Mouse (Mus musculus): ENCODE data around the gene Zfp488. TPM values are rescaled to one million over a fixed set of nuclear protein-coding genes. Genes with fewer than 3 reads are reported as not detected.

Gene Zfp488
- 0.43 and 0.56 TPM in 2 replicates for polyA plus RNA-seq (2014; fragmentation: Nextera tagmentation; extraction: Ambion mirVana)

- Histone ChIP-seq H3K4me2 (ENCODE audit: low read depth, low read length) (peak within 1 kb of the TSS; percentile 76), H3K4me3 (ENCODE audit: low read depth, low read length) (peak within 1 kb of the TSS; percentile 33), H3K27ac (replicated peaks; ENCODE audit: low read depth, low read length) (no peak within 1 kb of the TSS), H3K36me3 (replicated peaks; ENCODE audit: control insufficient read depth, insufficient read depth, low read depth, low read length) (no peaks in the 10 kb centered on the region; the same call in 1 of the 2 replicates), H3K27me3 (ENCODE audit: control insufficient read depth, insufficient read depth, low read length) (no peaks in the 10 kb centered on the region), H3K9me3 (replicated peaks; ENCODE audit: control insufficient read depth, low read length) (no peaks in the 10 kb centered on the region), H3K4me1 (ENCODE audit: control insufficient read depth, insufficient read depth, low read length) (no peaks in the 10 kb centered on the region), H3K9ac (replicated peaks; ENCODE audit: low read length) (peak within 1 kb of the TSS; percentile 53)
- ATAC-seq (replicated peaks; ENCODE audit: insufficient number of reproducible peaks, low FRiP score, low TSS enrichment, low read depth): peak; percentile 85
- 3% methylated on average over 25 of the region's 25 CpGs for WGBS
- DNase-seq (ENCODE audit: low spot score): peak; percentile 70
Observed at GRCm38 (mm10) chr14:33978604-33979059, at the start of gene Zfp488. Gene Zfp488 (minus strand): TSS chr14:33978764.

DNA sequence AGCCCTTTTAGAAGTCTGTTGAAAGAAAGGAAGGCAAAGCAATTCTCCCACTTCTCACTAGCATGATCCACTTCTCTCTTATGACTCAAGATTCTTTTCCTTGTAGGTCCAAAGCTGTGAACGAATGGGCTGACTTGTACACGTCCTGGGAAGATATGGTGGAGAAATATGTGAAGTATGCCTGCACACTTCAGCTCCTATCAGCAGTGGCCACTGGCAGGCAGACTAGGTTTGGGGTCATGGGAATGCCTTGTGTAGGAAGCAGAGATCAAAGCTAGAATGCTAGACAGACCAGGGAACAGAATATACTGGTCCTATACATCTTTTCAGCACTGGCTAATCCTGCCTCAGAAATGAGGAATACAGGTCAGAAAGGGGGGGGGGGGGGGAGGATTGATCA, 48.1 kb upstream of the Zfp488 start:
- no peak overlapping the region for H3K4me3 ChIP-seq (ENCODE audit: low read depth, low read length)
- no peaks in the 10 kb centered on the region for H3K4me1 ChIP-seq (ENCODE audit: control insufficient read depth, insufficient read depth, low read length)
- H3K4me2 ChIP-seq (ENCODE audit: low read depth, low read length): no peak overlapping the region
- DNase-seq (ENCODE audit: low spot score): no peak
- H3K9me3 ChIP-seq (replicated peaks; ENCODE audit: control insufficient read depth, low read length): no peaks in the 10 kb centered on the region
- no peak overlapping the region for H3K9ac ChIP-seq (replicated peaks; ENCODE audit: low read length)
- H3K27me3 ChIP-seq (ENCODE audit: control insufficient read depth, insufficient read depth, low read length): no peaks in the 10 kb centered on the region
- no peaks in the 10 kb centered on the region for H3K36me3 ChIP-seq (replicated peaks; ENCODE audit: control insufficient read depth, insufficient read depth, low read depth, low read length)
- H3K27ac ChIP-seq (replicated peaks; ENCODE audit: low read depth, low read length): no peak overlapping the region
- no peak for ATAC-seq (replicated peaks; ENCODE audit: insufficient number of reproducible peaks, low FRiP score, low TSS enrichment, low read depth)
- 72% methylated on average over 2 of the region's 2 CpGs for WGBS

DNA sequence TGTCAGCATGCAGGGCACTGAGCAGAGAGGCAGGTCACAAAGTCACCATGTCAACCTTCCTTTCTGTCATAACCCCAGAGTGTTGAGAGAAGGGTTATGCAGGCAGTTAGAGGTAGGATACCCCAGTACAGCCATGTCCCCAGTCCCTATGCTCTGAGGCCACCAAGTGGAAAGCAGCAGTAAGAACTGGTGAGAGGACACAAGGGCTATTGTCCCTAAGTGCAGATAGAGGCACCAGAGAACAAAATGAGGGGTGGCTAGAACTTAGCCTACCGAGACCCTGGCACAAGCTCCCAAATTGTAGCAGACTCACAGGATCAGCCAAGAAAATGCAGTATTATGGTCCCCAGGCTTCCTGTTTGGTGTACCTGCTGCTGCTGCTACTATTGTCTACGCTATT, 38.4 kb upstream of the Zfp488 start:
- Histone ChIP-seq H3K9me3 (replicated peaks; ENCODE audit: control insufficient read depth, low read length) (no peaks in the 10 kb centered on the region), H3K27ac (replicated peaks; ENCODE audit: low read depth, low read length) (no peak overlapping the region), H3K4me1 (ENCODE audit: control insufficient read depth, insufficient read depth, low read length) (no peaks in the 10 kb centered on the region), H3K9ac (replicated peaks; ENCODE audit: low read length) (no peak overlapping the region), H3K36me3 (replicated peaks; ENCODE audit: control insufficient read depth, insufficient read depth, low read depth, low read length) (no peaks in the 10 kb centered on the region), H3K4me3 (ENCODE audit: low read depth, low read length) (no peak overlapping the region), H3K4me2 (ENCODE audit: low read depth, low read length) (no peak overlapping the region), H3K27me3 (ENCODE audit: control insufficient read depth, insufficient read depth, low read length) (no peaks in the 10 kb centered on the region)
- ATAC-seq (replicated peaks; ENCODE audit: insufficient number of reproducible peaks, low FRiP score, low TSS enrichment, low read depth) (no peak), DNase-seq (ENCODE audit: low spot score) (no peak)
- 82% methylated on average over 2 of the region's 2 CpGs for WGBS

- ATAC-seq (replicated peaks; ENCODE audit: insufficient number of reproducible peaks, low FRiP score, low TSS enrichment, low read depth) (no peak), DNase-seq (ENCODE audit: low spot score) (no peak)
- Histone ChIP-seq H3K4me2 (ENCODE audit: low read depth, low read length) (no peak within 1 kb of the TSS), H3K4me3 (ENCODE audit: low read depth, low read length) (no peak within 1 kb of the TSS), H3K27ac (replicated peaks; ENCODE audit: low read depth, low read length) (no peak within 1 kb of the TSS), H3K9me3 (replicated peaks; ENCODE audit: control insufficient read depth, low read length) (no peaks in the 10 kb centered on the region), H3K9ac (replicated peaks; ENCODE audit: low read length) (no peak within 1 kb of the TSS), H3K36me3 (replicated peaks; ENCODE audit: control insufficient read depth, insufficient read depth, low read depth, low read length) (no peaks in the 10 kb centered on the region), H3K4me1 (ENCODE audit: control insufficient read depth, insufficient read depth, low read length) (no peaks in the 10 kb centered on the region), H3K27me3 (ENCODE audit: control insufficient read depth, insufficient read depth, low read length) (no peaks in the 10 kb centered on the region)
- 94% methylated on average over 4 of the region's 4 CpGs for WGBS
Observed at GRCm38 (mm10) chr14:34016381-34016780, 37.8 kb upstream of the Zfp488 start, which contains the start of gene Gm5460. Gene Gm5460 (plus strand): TSS chr14:34016758.

GRCm38 (mm10) chr14:34015063-34015462, 36.5 kb upstream of the Zfp488 start, which contains the start of gene Gm30083:
Gene Gm30083 (minus strand): TSS chr14:34015182.
- WGBS: 77% methylated on average over 3 of the region's 3 CpGs
- Histone ChIP-seq H3K9me3 (replicated peaks; ENCODE audit: control insufficient read depth, low read length) (no peaks in the 10 kb centered on the region), H3K36me3 (replicated peaks; ENCODE audit: control insufficient read depth, insufficient read depth, low read depth, low read length) (no peaks in the 10 kb centered on the region), H3K27me3 (ENCODE audit: control insufficient read depth, insufficient read depth, low read length) (no peaks in the 10 kb centered on the region), H3K9ac (replicated peaks; ENCODE audit: low read length) (no peak within 1 kb of the TSS), H3K4me1 (ENCODE audit: control insufficient read depth, insufficient read depth, low read length) (no peaks in the 10 kb centered on the region), H3K4me2 (ENCODE audit: low read depth, low read length) (no peak within 1 kb of the TSS), H3K4me3 (ENCODE audit: low read depth, low read length) (no peak within 1 kb of the TSS), H3K27ac (replicated peaks; ENCODE audit: low read depth, low read length) (no peak within 1 kb of the TSS)
- no peak for ATAC-seq (replicated peaks; ENCODE audit: insufficient number of reproducible peaks, low FRiP score, low TSS enrichment, low read depth)
- DNase-seq (ENCODE audit: low spot score): no peak

DNA sequence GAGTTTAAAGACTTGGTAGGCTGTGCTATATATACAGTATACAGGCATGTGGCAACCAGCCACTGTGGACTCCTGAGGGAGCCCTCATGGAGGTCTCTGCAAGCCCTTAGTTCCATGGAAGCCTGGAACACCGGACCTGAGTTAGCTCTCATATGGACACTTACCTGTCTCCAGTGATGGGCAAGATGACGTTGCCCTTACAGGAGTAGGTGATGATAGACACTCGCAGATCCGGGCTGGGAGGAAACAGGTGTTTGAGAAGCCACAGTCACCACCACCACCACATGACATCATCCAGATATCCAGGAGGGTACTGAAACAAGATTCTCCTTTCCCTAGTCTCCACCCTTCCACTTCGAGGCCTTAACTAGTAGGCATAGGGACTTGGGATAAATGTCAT, 23.8 kb upstream of the Zfp488 start:
- Histone ChIP-seq H3K27me3 (ENCODE audit: control insufficient read depth, insufficient read depth, low read length) (no peaks in the 10 kb centered on the region), H3K4me2 (ENCODE audit: low read depth, low read length) (no peak overlapping the region), H3K9me3 (replicated peaks; ENCODE audit: control insufficient read depth, low read length) (no peaks in the 10 kb centered on the region), H3K4me1 (ENCODE audit: control insufficient read depth, insufficient read depth, low read length) (no peaks in the 10 kb centered on the region), H3K27ac (replicated peaks; ENCODE audit: low read depth, low read length) (no peak overlapping the region), H3K4me3 (ENCODE audit: low read depth, low read length) (no peak overlapping the region), H3K36me3 (replicated peaks; ENCODE audit: control insufficient read depth, insufficient read depth, low read depth, low read length) (no peaks in the 10 kb centered on the region), H3K9ac (replicated peaks; ENCODE audit: low read length) (no peak overlapping the region)
- no peak for DNase-seq (ENCODE audit: low spot score)
- no peak for ATAC-seq (replicated peaks; ENCODE audit: insufficient number of reproducible peaks, low FRiP score, low TSS enrichment, low read depth)
- WGBS: 85% methylated on average over 5 of the region's 5 CpGs

GRCm38 (mm10) chr14:34001445-34001844, 22.9 kb upstream of the Zfp488 start:
- no peak for DNase-seq (ENCODE audit: low spot score)
- no peaks in the 10 kb centered on the region for H3K9me3 ChIP-seq (replicated peaks; ENCODE audit: control insufficient read depth, low read length)
- no peak for ATAC-seq (replicated peaks; ENCODE audit: insufficient number of reproducible peaks, low FRiP score, low TSS enrichment, low read depth)
- H3K4me1 ChIP-seq (ENCODE audit: control insufficient read depth, insufficient read depth, low read length): no peaks in the 10 kb centered on the region
- H3K9ac ChIP-seq (replicated peaks; ENCODE audit: low read length): no peak overlapping the region
- no peak overlapping the region for H3K4me3 ChIP-seq (ENCODE audit: low read depth, low read length)
- H3K36me3 ChIP-seq (replicated peaks; ENCODE audit: control insufficient read depth, insufficient read depth, low read depth, low read length): no peaks in the 10 kb centered on the region
- no peak overlapping the region for H3K4me2 ChIP-seq (ENCODE audit: low read depth, low read length)
- H3K27me3 ChIP-seq (ENCODE audit: control insufficient read depth, insufficient read depth, low read length): no peaks in the 10 kb centered on the region
- no peak overlapping the region for H3K27ac ChIP-seq (replicated peaks; ENCODE audit: low read depth, low read length)

DNA sequence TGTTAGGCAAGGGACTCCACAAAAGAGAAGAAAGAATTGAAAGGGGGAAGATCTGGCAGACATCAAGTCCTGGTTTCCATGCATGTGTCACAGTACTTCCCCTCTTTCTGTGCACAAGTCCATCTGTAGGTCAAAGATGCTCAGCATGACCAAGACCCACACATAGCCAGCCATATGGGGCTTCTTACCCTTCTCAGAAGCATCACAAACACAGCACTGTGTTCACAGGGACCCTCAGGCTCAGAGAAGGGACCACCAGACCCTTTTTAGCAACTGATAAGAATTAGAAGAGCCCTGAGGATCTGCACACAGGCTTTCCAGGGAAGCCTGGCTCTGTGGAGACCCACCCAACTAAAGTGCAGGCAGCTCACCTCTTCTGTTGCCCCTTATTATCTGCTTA, 21.5 kb upstream of the Zfp488 start:
- H3K36me3 ChIP-seq (replicated peaks; ENCODE audit: control insufficient read depth, insufficient read depth, low read depth, low read length): no peaks in the 10 kb centered on the region

More for the DNA sequence above, 21.5 kb upstream of the Zfp488 start:
- DNase-seq (ENCODE audit: low spot score) (no peak), ATAC-seq (replicated peaks; ENCODE audit: insufficient number of reproducible peaks, low FRiP score, low TSS enrichment, low read depth) (no peak)
- no peak overlapping the region for H3K4me2 ChIP-seq (ENCODE audit: low read depth, low read length)
- no peak overlapping the region for H3K9ac ChIP-seq (replicated peaks; ENCODE audit: low read length)
- H3K4me3 ChIP-seq (ENCODE audit: low read depth, low read length): no peak overlapping the region
- no peaks in the 10 kb centered on the region for H3K9me3 ChIP-seq (replicated peaks; ENCODE audit: control insufficient read depth, low read length)
- H3K4me1 ChIP-seq (ENCODE audit: control insufficient read depth, insufficient read depth, low read length): no peaks in the 10 kb centered on the region
- no peaks in the 10 kb centered on the region for H3K27me3 ChIP-seq (ENCODE audit: control insufficient read depth, insufficient read depth, low read length)
- H3K27ac ChIP-seq (replicated peaks; ENCODE audit: low read depth, low read length): no peak overlapping the region
